Mouse (Mus musculus): Measurements from ENCODE around the gene Rtl10. TPM values are rescaled to one million over a fixed set of nuclear protein-coding genes. Genes with fewer than 3 reads are reported as not detected.

Rtl10 gene
- 1.1 TPM in 2 replicates for polyA plus RNA-seq (2016; fragmentation: Nextera tagmentation; extraction: Ambion mirVana)

DNA sequence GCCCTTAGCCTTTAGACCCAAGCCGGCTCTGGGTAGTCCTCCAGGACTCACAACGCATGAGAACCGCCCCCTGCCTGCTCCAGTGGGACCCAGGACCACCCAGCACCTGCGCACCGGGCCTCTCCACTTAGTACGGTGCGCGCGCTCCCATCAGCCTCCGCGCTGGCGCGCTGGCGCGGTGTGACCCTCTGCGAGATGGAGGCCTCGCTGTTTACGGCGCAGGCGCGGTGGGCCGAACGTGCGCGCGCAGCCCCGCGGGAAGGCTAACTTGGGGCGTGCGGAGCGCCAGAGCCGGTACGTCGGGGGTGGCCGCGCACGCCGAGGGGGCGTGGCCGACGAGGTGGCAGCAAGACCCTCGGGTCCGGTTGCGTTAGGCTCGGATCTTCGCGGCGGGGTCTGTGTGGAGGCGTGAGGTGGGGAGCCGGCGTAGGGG, at the start of gene Rtl10, which contains the start of gene Gnb1l:
TSS of gene Rtl10 (plus strand) at position 344 of the 433 bp plus-strand sequence.
TSS of gene Gnb1l (plus strand) at position 156 of the 433 bp plus-strand sequence.
- Histone ChIP-seq H3K9ac (peak within 1 kb of the TSS; percentile 81), H3K27me3 (replicated peaks) (no peaks in the 10 kb centered on the region), H3K9me3 (replicated peaks) (0 out of 2 replicates have a peak, but pooled peaks cover 4% of the 10 kb centered on the region), H3K4me3 (peak within 1 kb of the TSS; percentile 69), H3K27ac (ENCODE audit: poor library complexity, severe bottlenecking) (peak within 1 kb of the TSS; percentile 85), H3K4me1 (replicated peaks) (peaks cover 18% of the 10 kb centered on the region), H3K4me2 (peak within 1 kb of the TSS; percentile 95), H3K36me3 (peaks cover 18% of the 10 kb centered on the region)
- WGBS = under 1% methylated on average over 51 of the region's 51 CpGs
- ATAC-seq (ENCODE audit: insufficient number of reproducible peaks, low FRiP score) = peak; percentile 96

DNA sequence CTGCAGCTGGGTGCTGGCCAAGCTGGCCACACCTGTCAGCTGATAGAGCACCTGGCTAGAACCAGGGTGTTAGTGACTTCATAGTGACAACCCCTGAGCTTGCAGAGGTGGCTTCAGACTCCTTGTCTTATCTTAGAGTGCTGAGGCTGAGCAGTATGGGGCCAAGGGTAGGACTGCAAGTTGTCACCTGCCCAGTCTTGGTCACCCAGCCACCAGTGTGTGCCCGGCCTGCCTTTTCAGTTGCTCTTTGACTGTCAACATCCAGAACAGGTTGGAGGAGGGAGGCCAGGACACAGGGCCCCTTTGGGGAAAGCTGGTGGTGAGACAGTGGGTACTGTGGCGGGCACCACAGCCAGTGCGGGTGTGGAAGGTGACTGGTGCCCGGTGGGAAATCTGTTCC, 49.7 kb upstream of the Rtl10 start:
- Histone ChIP-seq H3K27ac (ENCODE audit: poor library complexity, severe bottlenecking) (no peak overlapping the region), H3K4me3 (no peak overlapping the region), H3K27me3 (replicated peaks) (no peaks in the 10 kb centered on the region), H3K9ac (no peak overlapping the region), H3K4me1 (replicated peaks) (peaks cover 5% of the 10 kb centered on the region), H3K4me2 (no peak overlapping the region), H3K9me3 (replicated peaks) (no peaks in the 10 kb centered on the region), H3K36me3 (0 out of 2 replicates have a peak, but pooled peaks cover 10% of the 10 kb centered on the region)
- WGBS = 85% methylated on average over 4 of the region's 4 CpGs
- peak; percentile 19; the same call in 1 of the 2 replicates for ATAC-seq (ENCODE audit: insufficient number of reproducible peaks, low FRiP score)

DNA sequence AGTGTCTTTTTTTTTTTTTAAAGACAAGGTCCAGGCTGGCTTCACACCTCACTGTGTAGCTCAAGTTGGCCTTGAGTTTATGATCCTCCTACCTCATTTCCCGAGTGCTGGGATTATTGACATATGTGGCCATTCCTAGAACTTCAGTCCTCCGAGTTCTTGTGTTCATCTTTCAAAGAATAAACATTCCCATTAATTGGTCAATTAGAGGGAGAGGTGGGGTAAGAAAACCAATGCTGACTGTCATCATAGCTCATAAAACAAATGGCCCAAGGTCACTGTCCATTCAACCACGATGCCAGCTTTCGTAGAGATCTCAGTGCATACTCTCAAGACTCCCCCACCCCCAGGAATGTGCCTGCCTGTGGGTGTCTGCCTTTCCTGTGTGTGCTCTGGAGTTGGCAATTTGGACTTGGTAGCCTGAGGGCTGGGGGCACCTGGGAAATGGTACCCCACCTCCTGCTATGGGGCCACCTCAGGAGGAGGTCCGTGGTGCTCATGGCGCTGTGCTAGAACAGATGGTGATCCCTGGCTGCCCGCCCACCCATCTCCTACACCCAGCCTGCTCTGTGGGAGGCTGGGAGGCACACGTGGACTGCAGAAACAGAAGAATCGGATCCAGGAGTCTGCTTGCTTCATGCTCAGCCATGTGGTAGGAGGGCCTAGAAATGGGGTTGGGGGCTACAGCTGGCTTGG, 47.1 kb upstream of the Rtl10 start:
- Histone ChIP-seq H3K4me3 (no peak overlapping the region), H3K4me1 (replicated peaks) (peaks cover 5% of the 10 kb centered on the region), H3K36me3 (peaks cover 7% of the 10 kb centered on the region; the same call in 1 of the 2 replicates), H3K27ac (ENCODE audit: poor library complexity, severe bottlenecking) (no peak overlapping the region), H3K9me3 (replicated peaks) (no peaks in the 10 kb centered on the region), H3K4me2 (no peak overlapping the region), H3K27me3 (replicated peaks) (0 out of 2 replicates have a peak, but pooled peaks cover 5% of the 10 kb centered on the region), H3K9ac (no peak overlapping the region)
- WGBS = 61% methylated on average over 9 of the region's 9 CpGs
- ATAC-seq (ENCODE audit: insufficient number of reproducible peaks, low FRiP score) = no peak

DNA sequence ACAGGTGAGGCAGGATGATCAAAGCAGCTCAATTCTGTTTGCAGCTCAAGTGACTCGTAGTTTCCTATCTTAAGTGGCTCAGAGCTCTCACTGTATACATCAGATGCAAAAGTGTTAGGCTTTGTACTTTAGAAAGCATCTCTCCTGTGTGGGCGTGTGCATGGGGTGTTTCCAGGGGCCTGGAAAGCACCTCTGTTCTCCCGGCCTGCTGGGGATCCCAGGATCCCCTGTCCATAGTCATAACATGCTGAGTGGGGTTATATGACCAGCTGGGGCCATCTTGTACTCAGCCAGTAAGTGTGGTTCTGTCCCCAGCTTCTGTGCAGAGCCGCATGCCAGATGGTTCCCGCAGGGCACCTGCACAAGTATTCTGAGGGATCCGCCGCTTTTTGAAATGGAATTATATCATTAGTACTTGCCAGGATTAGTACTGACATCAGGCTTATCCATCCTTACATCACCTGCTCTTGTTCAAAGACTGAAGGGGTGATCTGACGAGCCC, 46.3 kb upstream of the Rtl10 start:
- Histone ChIP-seq H3K9me3 (replicated peaks) (no peaks in the 10 kb centered on the region), H3K9ac (no peak overlapping the region), H3K4me1 (replicated peaks) (peaks cover 5% of the 10 kb centered on the region), H3K27ac (ENCODE audit: poor library complexity, severe bottlenecking) (no peak overlapping the region), H3K27me3 (replicated peaks) (0 out of 2 replicates have a peak, but pooled peaks cover 5% of the 10 kb centered on the region), H3K36me3 (peaks cover 13% of the 10 kb centered on the region; the same call in 1 of the 2 replicates), H3K4me2 (no peak overlapping the region), H3K4me3 (no peak overlapping the region)
- no peak for ATAC-seq (ENCODE audit: insufficient number of reproducible peaks, low FRiP score)
- 81% methylated on average over 8 of the region's 8 CpGs for WGBS

DNA sequence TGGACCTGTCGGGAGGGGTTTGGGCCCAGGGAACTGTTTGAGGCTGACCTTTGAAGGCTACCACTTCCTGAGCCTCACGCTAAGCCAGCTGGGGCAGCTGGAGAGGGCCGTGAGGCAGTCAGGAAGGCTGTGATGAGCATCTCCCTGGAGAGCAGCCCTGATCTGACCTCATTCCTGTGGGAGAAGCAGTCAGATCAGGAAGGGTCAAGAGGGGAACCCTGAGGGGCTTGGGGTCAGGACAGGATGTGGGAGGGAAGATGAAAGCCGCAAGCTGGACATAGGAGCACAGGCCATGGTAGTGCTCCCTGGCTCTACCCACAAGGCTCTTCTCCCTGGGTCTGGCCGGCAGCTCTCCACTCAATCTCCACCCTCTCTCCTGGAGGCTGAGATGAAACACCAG, 44.9 kb upstream of the Rtl10 start:
- Histone ChIP-seq H3K4me2 (no peak overlapping the region), H3K9ac (no peak overlapping the region), H3K36me3 (peaks cover 13% of the 10 kb centered on the region; the same call in 1 of the 2 replicates), H3K9me3 (replicated peaks) (no peaks in the 10 kb centered on the region), H3K27me3 (replicated peaks) (0 out of 2 replicates have a peak, but pooled peaks cover 13% of the 10 kb centered on the region), H3K4me3 (no peak overlapping the region), H3K4me1 (replicated peaks) (peaks cover 6% of the 10 kb centered on the region), H3K27ac (ENCODE audit: poor library complexity, severe bottlenecking) (no peak overlapping the region)
- ATAC-seq (ENCODE audit: insufficient number of reproducible peaks, low FRiP score) = no peak
- 45% methylated on average over 5 of the region's 5 CpGs for WGBS

DNA sequence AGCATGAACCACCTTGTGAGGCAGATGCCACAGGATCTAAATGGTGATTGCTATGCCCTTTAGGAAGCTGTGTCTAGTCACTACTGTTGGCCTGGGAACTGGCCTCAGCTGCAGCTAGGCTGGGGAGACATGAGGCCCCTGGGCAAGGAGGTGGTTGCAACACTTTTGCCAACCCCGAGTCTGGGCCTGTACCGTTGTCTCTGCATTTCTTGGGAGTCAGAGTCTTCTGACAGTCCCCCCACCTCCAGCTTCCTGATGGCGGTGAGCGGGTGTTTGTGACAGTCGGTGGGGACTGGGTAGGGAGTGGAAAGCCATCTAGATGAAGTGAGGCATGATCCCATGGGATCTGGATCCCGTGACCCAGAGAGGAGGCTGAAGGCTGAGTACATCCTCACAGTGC, 43.3 kb upstream of the Rtl10 start:
- no peaks in the 10 kb centered on the region for H3K9me3 ChIP-seq (replicated peaks)
- H3K4me2 ChIP-seq = no peak overlapping the region
- no peak overlapping the region for H3K9ac ChIP-seq
- no peak overlapping the region for H3K4me3 ChIP-seq
- 0 out of 2 replicates have a peak, but pooled peaks cover 13% of the 10 kb centered on the region for H3K27me3 ChIP-seq (replicated peaks)
- no peak for ATAC-seq (ENCODE audit: insufficient number of reproducible peaks, low FRiP score)
- H3K36me3 ChIP-seq = peaks cover 13% of the 10 kb centered on the region; the same call in 1 of the 2 replicates
- no peak overlapping the region for H3K27ac ChIP-seq (ENCODE audit: poor library complexity, severe bottlenecking)
- H3K4me1 ChIP-seq (replicated peaks) = peaks cover 21% of the 10 kb centered on the region
- WGBS = 85% methylated on average over 6 of the region's 6 CpGs

DNA sequence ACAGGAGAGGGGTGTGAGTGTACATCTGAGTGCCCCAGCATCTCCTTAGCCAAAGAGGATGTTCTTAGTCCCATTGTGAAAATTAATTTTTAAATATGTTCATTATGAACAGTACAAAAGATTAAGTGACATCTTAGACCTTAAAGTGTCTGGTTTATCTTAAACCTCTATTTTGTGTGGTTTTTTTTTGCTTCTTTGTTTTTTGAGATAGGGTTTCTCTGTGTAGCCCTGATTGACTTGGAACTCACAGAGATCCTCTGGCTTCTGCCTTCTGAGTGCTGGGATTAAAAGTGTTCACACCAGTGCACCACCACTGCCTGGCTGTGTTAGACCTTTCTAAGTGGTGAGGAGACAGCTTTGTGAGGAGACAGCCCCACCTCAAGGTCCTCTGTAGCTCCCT, 40.0 kb upstream of the Rtl10 start:
- Histone ChIP-seq H3K4me2 (no peak overlapping the region), H3K4me1 (replicated peaks) (peaks cover 23% of the 10 kb centered on the region), H3K4me3 (no peak overlapping the region), H3K27ac (ENCODE audit: poor library complexity, severe bottlenecking) (no peak overlapping the region), H3K9ac (no peak overlapping the region), H3K9me3 (replicated peaks) (no peaks in the 10 kb centered on the region), H3K27me3 (replicated peaks) (0 out of 2 replicates have a peak, but pooled peaks cover 13% of the 10 kb centered on the region), H3K36me3 (peaks cover 13% of the 10 kb centered on the region; the same call in 1 of the 2 replicates)
- ATAC-seq (ENCODE audit: insufficient number of reproducible peaks, low FRiP score) = no peak

DNA sequence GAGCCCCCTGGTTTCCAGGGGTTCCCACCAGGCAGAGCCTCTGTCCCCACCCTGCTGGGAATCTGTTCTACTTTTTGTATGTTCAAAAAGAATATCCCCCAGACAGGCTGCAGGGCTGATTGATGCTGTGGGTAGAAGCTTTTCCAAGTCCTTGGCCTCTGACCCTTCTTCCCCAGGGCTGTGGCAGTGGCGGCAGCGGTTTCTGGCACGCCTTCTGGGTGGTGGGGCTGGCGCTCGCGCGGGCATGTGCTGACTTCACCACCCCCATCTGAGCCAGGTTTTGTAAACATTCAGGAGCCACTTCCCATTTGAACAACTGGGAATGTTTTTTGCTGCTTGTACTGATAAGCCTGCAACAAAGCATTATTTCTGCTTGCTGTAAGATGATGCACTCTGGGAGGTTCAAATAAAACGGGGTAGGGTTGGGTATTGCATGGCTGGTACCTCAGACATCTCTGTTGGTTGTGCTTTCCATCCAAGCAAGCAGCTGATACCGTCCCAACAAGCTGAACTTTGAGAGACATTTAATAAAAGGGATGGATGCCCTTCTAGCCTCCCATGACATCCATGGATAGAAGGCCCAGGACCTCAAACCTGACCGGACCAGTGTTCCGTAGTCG, 39.3 kb upstream of the Rtl10 start:
- peaks cover 13% of the 10 kb centered on the region; the same call in 1 of the 2 replicates for H3K36me3 ChIP-seq
- 0 out of 2 replicates have a peak, but pooled peaks cover 13% of the 10 kb centered on the region for H3K27me3 ChIP-seq (replicated peaks)
- H3K4me1 ChIP-seq (replicated peaks) = peaks cover 23% of the 10 kb centered on the region
- H3K9me3 ChIP-seq (replicated peaks) = no peaks in the 10 kb centered on the region
- ATAC-seq (ENCODE audit: insufficient number of reproducible peaks, low FRiP score) = peak; percentile 22; the same call in 1 of the 2 replicates
- 0 out of 2 replicates have a peak overlapping the region, but pooled peaks have one; percentile 14 for H3K9ac ChIP-seq
- 0 out of 2 replicates have a peak overlapping the region, but pooled peaks have one; percentile 2 for H3K4me3 ChIP-seq
- no peak overlapping the region for H3K27ac ChIP-seq (ENCODE audit: poor library complexity, severe bottlenecking)
- H3K4me2 ChIP-seq = peak overlapping the region; percentile 51
- 19% methylated on average over 12 of the region's 12 CpGs for WGBS

DNA sequence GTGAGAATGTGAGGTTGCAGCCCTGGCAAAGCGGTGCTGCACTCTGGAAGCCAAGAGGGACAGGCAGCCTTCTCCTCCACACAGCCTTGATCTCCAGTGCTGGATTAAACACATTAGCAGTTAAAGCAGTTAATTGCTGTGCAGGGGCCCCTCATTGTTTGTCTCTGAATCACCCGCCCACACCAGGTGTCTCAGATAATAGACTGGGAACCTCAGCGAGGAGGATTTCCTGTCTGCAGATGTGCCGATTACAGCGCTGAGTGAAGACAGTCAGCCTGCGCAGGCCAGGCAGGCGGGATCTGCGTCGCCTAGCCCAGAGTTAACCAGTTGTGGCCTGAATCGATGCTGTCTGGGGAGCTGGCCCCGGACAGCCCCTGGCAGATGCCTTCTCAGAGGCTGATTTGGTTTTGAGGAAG, 38.7 kb upstream of the Rtl10 start:
- H3K36me3 ChIP-seq = peaks cover 13% of the 10 kb centered on the region; the same call in 1 of the 2 replicates
- peak overlapping the region; percentile 51 for H3K4me2 ChIP-seq
- peak; percentile 64 for ATAC-seq (ENCODE audit: insufficient number of reproducible peaks, low FRiP score)
- H3K4me1 ChIP-seq (replicated peaks) = peaks cover 23% of the 10 kb centered on the region
- H3K9me3 ChIP-seq (replicated peaks) = no peaks in the 10 kb centered on the region
- H3K27me3 ChIP-seq (replicated peaks) = 0 out of 2 replicates have a peak, but pooled peaks cover 13% of the 10 kb centered on the region
- H3K9ac ChIP-seq = 0 out of 2 replicates have a peak overlapping the region, but pooled peaks have one; percentile 27
- no peak overlapping the region for H3K27ac ChIP-seq (ENCODE audit: poor library complexity, severe bottlenecking)
- H3K4me3 ChIP-seq = 0 out of 2 replicates have a peak overlapping the region, but pooled peaks have one; percentile 2
- 3% methylated on average over 11 of the region's 11 CpGs for WGBS

DNA sequence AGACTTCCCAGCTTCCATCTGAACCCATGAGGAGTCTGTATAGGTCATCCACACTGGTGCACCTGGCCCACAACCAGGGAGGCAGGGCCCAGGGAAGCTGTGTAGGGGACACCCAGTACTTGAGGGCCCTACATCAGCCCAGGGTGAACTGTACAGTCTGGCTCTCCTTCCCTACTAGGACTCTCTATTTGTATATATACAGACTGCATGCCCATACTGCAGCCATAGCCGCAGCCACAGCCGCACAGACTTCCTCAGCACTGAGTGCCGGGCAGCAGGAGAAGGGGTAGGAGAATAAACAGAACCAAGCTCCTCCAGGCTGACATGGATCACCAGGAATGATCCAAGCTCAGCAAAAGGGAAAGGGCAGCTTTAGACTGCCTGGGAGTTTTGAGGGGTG, 37.9 kb upstream of the Rtl10 start:
- 0 out of 2 replicates have a peak, but pooled peaks cover 8% of the 10 kb centered on the region for H3K27me3 ChIP-seq (replicated peaks)
- H3K4me3 ChIP-seq = no peak overlapping the region
- no peak for ATAC-seq (ENCODE audit: insufficient number of reproducible peaks, low FRiP score)
- 84% methylated on average over 3 of the region's 3 CpGs for WGBS
- H3K9ac ChIP-seq = no peak overlapping the region
- H3K4me1 ChIP-seq (replicated peaks) = peaks cover 23% of the 10 kb centered on the region
- peaks cover 13% of the 10 kb centered on the region; the same call in 1 of the 2 replicates for H3K36me3 ChIP-seq
- no peak overlapping the region for H3K4me2 ChIP-seq
- no peak overlapping the region for H3K27ac ChIP-seq (ENCODE audit: poor library complexity, severe bottlenecking)
- H3K9me3 ChIP-seq (replicated peaks) = no peaks in the 10 kb centered on the region

Measured in heart, embryonic 12.5 days (tissue).